Mouse (Mus musculus) thymus, postnatal 0 days (tissue): Measurements from ENCODE around the gene E130309D02Rik. TPM values are rescaled to one million over a fixed set of nuclear protein-coding genes. Genes with fewer than 3 reads are reported as not detected.

Experiments
- DNase-seq: peaks from one replicate; pipeline ENCODE4 v3.0.0-alpha.2; 2015; ENCODE audit warnings: low spot score
- polyA plus RNA-seq: library from polyadenylated mRNA; unstranded; fragments of >200 nt; fragmentation: Nextera tagmentation; extraction: Ambion mirVana; gene quantifications from 2 replicates; pipeline ENCODE4 v1.2.1, GENCODE M21; 2015

E130309D02Rik gene
- polyA plus RNA-seq = 43.4 and 47.8 TPM in 2 replicates

- peak; percentile 89 for DNase-seq
Measured at GRCm38 (mm10) chr5:143314730-143315513, at the start of gene E130309D02Rik. E130309D02Rik (minus strand) TSS chr5:143315360.

- no peak for DNase-seq
Measured at GRCm38 (mm10) chr5:143363678-143364615, 48.8 kb upstream of the E130309D02Rik start.

DNA sequence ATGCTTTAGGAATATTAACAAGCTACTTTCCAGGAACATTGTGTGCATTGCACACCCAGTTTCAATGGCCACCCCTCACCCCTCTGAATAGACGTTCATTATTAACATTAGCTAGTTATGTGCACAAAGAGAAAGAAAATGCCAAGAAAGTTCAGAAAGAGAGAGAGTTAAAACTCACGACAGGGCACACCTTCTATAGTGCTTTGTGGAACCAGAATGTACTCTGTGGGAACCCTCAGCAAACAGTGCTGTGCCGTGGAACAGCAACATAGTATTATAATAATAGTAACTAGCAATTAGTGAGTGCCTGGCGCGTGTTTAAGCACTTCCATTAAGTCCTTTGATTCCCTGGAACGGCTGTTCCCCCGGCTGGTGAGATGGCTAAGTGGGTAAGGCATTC is 46.3 kb upstream of the E130309D02Rik start:
- no peak for DNase-seq

GRCm38 (mm10) chr5:143360000-143360399 is 44.8 kb upstream of the E130309D02Rik start:
- peak; percentile 24 for DNase-seq

DNA sequence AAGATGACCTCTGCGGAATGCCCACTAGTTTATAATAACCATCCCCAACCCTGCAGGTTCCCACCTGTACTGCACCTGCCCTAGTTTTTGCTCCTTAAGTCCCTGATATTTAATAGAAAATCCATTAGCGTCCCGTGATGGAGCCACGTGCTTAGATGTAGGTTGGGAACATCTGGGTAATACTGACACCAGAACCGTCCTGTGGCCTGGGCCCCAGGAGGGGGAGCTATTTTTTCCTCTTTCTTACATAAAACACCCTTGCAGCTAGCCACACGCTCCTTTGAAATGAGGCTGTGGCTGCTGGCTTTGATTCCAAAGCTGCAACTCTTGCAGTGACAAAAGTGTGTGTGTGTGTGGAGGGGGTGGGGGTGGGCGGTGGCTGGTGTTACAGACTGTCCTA is 44.1 kb upstream of the E130309D02Rik start:
- DNase-seq = no peak

GRCm38 (mm10) chr5:143357564-143357963 is 42.4 kb upstream of the E130309D02Rik start:
- no peak for DNase-seq

- DNase-seq = no peak
Measured at GRCm38 (mm10) chr5:143356686-143357388, 41.7 kb upstream of the E130309D02Rik start, which contains the start of gene Grid2ip. Grid2ip (plus strand) TSS chr5:143357338.

- no peak for DNase-seq
Measured at GRCm38 (mm10) chr5:143356017-143356416, 40.9 kb upstream of the E130309D02Rik start.

DNA sequence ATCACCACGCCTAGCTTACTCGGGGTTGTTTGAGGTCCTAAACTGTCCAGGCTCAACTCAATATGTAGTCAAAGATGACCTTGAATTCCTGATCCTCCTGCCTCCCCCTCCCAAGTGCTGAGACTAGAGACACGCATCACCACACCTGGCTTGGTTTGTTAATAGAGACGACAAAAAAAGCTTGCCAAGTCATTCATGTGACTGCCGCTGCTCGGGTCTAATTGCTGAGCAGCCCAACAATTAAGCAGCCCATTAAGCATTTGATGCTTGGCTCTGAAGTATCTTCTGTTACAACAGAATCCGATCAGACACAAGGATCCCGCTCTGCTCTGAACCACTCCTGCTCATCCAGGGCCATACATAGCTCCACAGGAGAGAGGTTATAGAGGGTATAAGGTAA is 31.2 kb upstream of the E130309D02Rik start:
- no peak for DNase-seq

- DNase-seq = no peak
Measured at GRCm38 (mm10) chr5:143339603-143340002, 24.4 kb upstream of the E130309D02Rik start.

DNA sequence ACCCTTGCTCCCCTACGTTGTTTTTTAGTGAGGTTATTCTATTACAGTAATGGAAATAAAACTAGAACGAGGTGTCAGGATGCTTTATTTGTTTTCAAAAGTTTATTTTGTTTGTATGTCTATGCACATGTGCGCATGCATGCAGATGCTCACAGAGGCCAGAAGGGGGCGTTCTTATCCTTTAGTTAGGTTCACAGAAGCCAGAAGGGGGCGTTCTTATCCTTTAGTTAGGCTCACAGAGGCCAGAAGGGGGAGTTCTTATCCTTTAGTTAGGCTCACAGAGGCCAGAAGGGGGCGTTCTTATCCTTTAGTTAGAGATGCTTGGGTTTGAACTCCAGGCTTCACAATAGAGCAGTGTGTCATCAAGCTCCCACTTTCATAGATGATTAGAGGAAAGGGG is 21.4 kb upstream of the E130309D02Rik start:
- no peak for DNase-seq

DNA sequence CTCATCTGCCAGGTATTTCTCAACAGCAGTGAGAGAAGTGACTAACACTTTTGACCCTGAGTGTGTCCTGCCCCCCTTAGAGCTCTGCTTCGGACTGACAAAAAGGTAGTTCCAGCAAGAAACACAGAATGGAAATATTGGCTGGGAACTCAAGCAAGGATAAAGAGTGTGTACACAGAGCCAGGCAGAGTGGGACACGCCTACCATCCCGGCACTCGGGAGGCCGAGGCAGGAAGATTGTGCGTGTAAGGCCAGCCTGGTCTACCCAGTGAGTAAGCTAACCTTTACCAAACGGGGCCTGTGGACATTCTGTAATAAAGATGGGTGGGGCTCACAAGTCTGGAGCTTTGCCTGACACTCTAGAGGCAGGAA is 19.9 kb upstream of the E130309D02Rik start:
- DNase-seq = no peak

- no peak for DNase-seq
Measured at GRCm38 (mm10) chr5:143334418-143335088, 19.4 kb upstream of the E130309D02Rik start.

DNA sequence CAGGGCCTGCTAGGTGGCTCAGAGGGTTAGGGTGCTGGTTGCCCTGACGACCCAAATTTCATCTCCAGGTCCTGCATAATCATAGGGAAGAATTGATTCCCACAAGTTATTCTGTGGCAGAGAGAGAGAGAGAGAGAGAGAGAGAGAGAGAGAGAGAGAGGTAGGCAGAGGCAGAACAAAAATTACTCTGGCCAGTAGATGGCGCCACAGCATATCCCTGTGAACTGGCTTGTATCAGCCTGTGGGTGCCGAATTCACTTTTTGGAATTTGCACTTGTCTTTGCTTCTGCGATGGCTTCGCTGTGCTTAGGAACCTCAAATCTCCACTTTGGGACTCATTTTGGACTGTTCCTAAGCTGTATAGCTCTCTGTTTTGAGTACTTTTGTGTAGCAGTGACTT is 18.7 kb upstream of the E130309D02Rik start:
- peak; percentile 72 for DNase-seq

DNA sequence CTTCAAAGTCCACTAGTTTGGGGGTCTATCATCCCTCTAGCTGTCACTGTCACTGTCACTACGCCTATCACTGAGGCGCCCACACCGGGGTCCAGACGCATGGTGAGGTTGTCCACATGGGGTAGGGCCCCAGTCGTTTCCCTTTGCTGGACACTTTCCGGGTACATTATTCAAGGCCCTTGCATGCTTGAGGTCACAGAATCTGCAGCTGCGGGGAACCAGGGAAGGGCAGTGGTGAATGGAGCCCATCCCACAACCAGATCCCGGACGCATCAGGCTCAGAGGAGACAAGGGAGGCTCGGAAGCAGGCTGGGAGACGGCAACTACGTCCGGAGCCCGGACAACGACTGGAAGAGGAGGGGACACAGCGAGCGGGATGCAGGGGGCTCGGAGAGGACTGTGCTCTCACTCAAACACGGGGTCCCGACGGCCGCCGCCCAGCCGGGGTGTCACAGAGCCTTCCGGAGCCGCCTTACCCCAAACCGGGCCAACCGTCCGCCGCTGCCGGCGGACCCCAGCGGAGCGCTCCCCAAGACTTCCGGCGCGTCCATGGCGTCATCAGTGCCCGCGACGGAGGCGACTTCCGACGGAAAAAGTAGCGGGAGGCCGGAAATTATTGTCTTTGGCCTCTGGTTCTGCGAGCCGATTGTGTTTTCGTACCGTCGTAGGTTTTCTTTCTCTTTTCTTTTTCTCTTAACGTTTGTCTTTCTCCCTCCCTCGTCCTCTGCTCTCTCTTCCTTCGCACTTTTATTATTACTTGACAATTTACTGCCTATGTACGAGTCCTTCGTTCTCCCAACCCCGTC is 13.7 kb upstream of the E130309D02Rik start, which contains the start of gene Zdhhc4:
Zdhhc4 (minus strand) TSS at position 567 of the 806 bp plus-strand sequence.
- peak; percentile 91 for DNase-seq

DNA sequence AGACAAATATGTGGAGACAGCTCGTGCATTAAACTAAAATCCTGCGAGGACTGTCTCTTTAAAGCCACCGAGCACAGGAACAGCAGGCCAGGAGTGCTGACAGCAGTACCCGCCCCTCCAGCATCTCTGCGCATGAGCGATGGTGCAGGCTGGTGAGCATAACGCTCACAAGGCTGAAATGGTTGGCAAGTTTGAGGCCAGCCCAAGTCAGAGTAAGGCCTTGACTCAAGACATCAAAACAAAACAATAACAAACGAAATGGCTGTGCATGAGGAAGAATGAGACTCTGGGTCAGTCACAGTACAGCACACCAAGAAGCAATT is 2.1 kb upstream of the E130309D02Rik start:
- no peak for DNase-seq

- DNase-seq = no peak
Measured at GRCm38 (mm10) chr5:143316605-143317287, 1.6 kb upstream of the E130309D02Rik start.

- DNase-seq = no peak
Measured at GRCm38 (mm10) chr5:143315514-143315888, 341 bp upstream of the E130309D02Rik start.

GRCm38 (mm10) chr5:143314183-143314729 is 904 bp downstream of the E130309D02Rik start:
- DNase-seq = no peak
